ENCODE assay signal across 24 mouse cellular contexts in genomic region chr17:81391478-81391877, GRCm38 (mm10). TPM values are rescaled to one million over a fixed set of nuclear protein-coding genes. Genes with fewer than 3 reads are reported as not detected.
DNase-seq lines count a peak whose midpoint lies in the region; ATAC-seq and TF ChIP-seq lines count a peak whose summit lies in the region.
"Had no signal": no experiment of that assay in that cellular context is flagged by ENCODE, and none has a peak within 500 bp of the region (broad histone marks: within the 10 kb centered on the region; RNA-seq: fewer than 3 reads in every experiment).

No protein-coding gene starts in this region.

- H3K27me3 ChIP-seq in heart, embryonic 11.5 days (ENCODE audit: control insufficient read depth, insufficient read depth, low read length): no peaks in the 10 kb centered on the region
- no peaks in the 10 kb centered on the region for H3K27me3 ChIP-seq in kidney, embryonic 16.5 days (ENCODE audit: insufficient read depth, low read length)
- H3K27me3 ChIP-seq in lung, embryonic 14.5 days (ENCODE audit: insufficient read depth, low read length): no peaks in the 10 kb centered on the region
- no peaks in the 10 kb centered on the region for H3K27me3 ChIP-seq in myocyte (ENCODE audit: control insufficient read depth, insufficient read depth, insufficient read length)
- H3K27me3 ChIP-seq: forebrain, embryonic 13.5 days; heart, embryonic 12.5 days; hindbrain, embryonic 12.5 days; hindbrain, embryonic 15.5 days had no signal

- H3K9me3 ChIP-seq in heart, embryonic 11.5 days (replicated peaks; ENCODE audit: control insufficient read depth, low read length): no peaks in the 10 kb centered on the region
- H3K9me3 ChIP-seq in kidney, embryonic 16.5 days (ENCODE audit: low read length): no peaks in the 10 kb centered on the region
- no peaks in the 10 kb centered on the region for H3K9me3 ChIP-seq in lung, embryonic 14.5 days (ENCODE audit: low read depth, low read length)
- H3K9me3 ChIP-seq: forebrain, embryonic 10.5 days; forebrain, embryonic 13.5 days; heart, embryonic 12.5 days; hindbrain, embryonic 12.5 days; hindbrain, embryonic 15.5 days had no signal

- no peak overlapping the region for H3K9ac ChIP-seq in heart, embryonic 11.5 days (ENCODE audit: low read depth, low read length)
- no peak overlapping the region for H3K9ac ChIP-seq in kidney, embryonic 16.5 days (replicated peaks; ENCODE audit: low read length)
- H3K9ac ChIP-seq in lung, embryonic 14.5 days: no peak overlapping the region
- H3K9ac ChIP-seq: forebrain, embryonic 13.5 days; heart, embryonic 12.5 days; hindbrain, embryonic 12.5 days; hindbrain, embryonic 15.5 days had no signal

- TF ChIP-seq POLR2A in myocyte (IDR thresholded peaks at IDR 0.05; ENCODE audit: insufficient read length, low read depth): no peak

- H3K27ac ChIP-seq in heart, embryonic 11.5 days (ENCODE audit: low read depth, low read length): no peak overlapping the region
- peak overlapping the region; percentile 5; the same call in 1 of the 2 replicates for H3K27ac ChIP-seq in kidney, embryonic 16.5 days (ENCODE audit: low read length)
- no peak overlapping the region for H3K27ac ChIP-seq in lung, embryonic 14.5 days (ENCODE audit: low read depth)
- H3K27ac ChIP-seq: forebrain, embryonic 10.5 days; forebrain, embryonic 13.5 days; hindbrain, embryonic 12.5 days; hindbrain, embryonic 15.5 days had no signal

- H3K4me3 ChIP-seq in heart, embryonic 11.5 days (ENCODE audit: low read depth, low read length): no peak overlapping the region
- no peak overlapping the region for H3K4me3 ChIP-seq in kidney, embryonic 16.5 days (ENCODE audit: low read length)
- no peak overlapping the region for H3K4me3 ChIP-seq in lung, embryonic 14.5 days (ENCODE audit: low read depth, low read length)
- no peak overlapping the region for H3K4me3 ChIP-seq in myocyte
- H3K4me3 ChIP-seq: forebrain, embryonic 10.5 days; forebrain, embryonic 13.5 days; heart, embryonic 12.5 days; hindbrain, embryonic 12.5 days; hindbrain, embryonic 15.5 days had no signal

- DNase-seq in heart, adult 11 months: peak; percentile 76
- no peak for DNase-seq in kidney, adult 11 months
- no peak for DNase-seq in lung, embryonic 14.5 days
- DNase-seq in lung, postnatal 14 days: no peak
- no peak for DNase-seq in ovary, postnatal 14 days (ENCODE audit: low spot score)
- DNase-seq: adrenal gland, adult 8-10 months; adrenal gland, postnatal 25 days; gastrocnemius, postnatal 10 days; gastrocnemius, postnatal 36 days; heart, postnatal 14 days had no signal

- H3K4me1 ChIP-seq in heart, embryonic 11.5 days (ENCODE audit: control insufficient read depth, insufficient read depth, low read length): no peaks in the 10 kb centered on the region
- H3K4me1 ChIP-seq in kidney, embryonic 16.5 days (ENCODE audit: insufficient read depth, low read length): peaks cover 26% of the 10 kb centered on the region
- peaks cover 14% of the 10 kb centered on the region for H3K4me1 ChIP-seq in lung, embryonic 14.5 days (ENCODE audit: insufficient read depth)
- H3K4me1 ChIP-seq: forebrain, embryonic 13.5 days had no signal

- TF ChIP-seq CTCF in lung, embryonic 14.5 days (IDR thresholded peaks at IDR 0.05; ENCODE audit: low read depth): no peak

- ATAC-seq in heart, embryonic 11.5 days (replicated peaks; ENCODE audit: insufficient number of reproducible peaks, low FRiP score, low TSS enrichment): no peak
- ATAC-seq in kidney, embryonic 16.5 days (ENCODE audit: low FRiP score, low TSS enrichment): peak; percentile 62; the same call in 1 of the 2 replicates
- ATAC-seq in lung, embryonic 14.5 days (ENCODE audit: insufficient read depth): peak; percentile 32; the same call in 1 of the 2 replicates
- ATAC-seq: activated CD4-positive, CD25-positive, alpha-beta regulatory T cell, adult 4 months had no signal

- no peak overlapping the region for H3ac ChIP-seq in myocyte (ENCODE audit: control insufficient read depth, insufficient read length)

- 82% methylated on average over 7 of the region's 7 CpGs for WGBS in heart, embryonic 11.5 days (ENCODE audit: insufficient replicate concordance)
- WGBS in kidney, embryonic 16.5 days: 44% methylated on average over 7 of the region's 7 CpGs
- WGBS in lung, embryonic 14.5 days: 46% methylated on average over 7 of the region's 7 CpGs

- H3K36me3 ChIP-seq in heart, embryonic 11.5 days (ENCODE audit: control insufficient read depth, insufficient read depth, low read length): peaks cover 7% of the 10 kb centered on the region
- H3K36me3 ChIP-seq in kidney, embryonic 16.5 days (ENCODE audit: insufficient read depth, low read length): peaks cover 9% of the 10 kb centered on the region; the same call in 1 of the 2 replicates
- peaks cover 8% of the 10 kb centered on the region; the same call in 1 of the 2 replicates for H3K36me3 ChIP-seq in lung, embryonic 14.5 days (ENCODE audit: insufficient read depth)
- H3K36me3 ChIP-seq in myocyte (ENCODE audit: control insufficient read depth, insufficient read depth): no peaks in the 10 kb centered on the region
- H3K36me3 ChIP-seq: forebrain, embryonic 10.5 days; hindbrain, embryonic 12.5 days had no signal

- H3K4me2 ChIP-seq in heart, embryonic 11.5 days: no peak overlapping the region
- H3K4me2 ChIP-seq in kidney, embryonic 16.5 days (replicated peaks; ENCODE audit: low read depth, low read length): no peak overlapping the region
- H3K4me2 ChIP-seq in lung, embryonic 14.5 days: no peak overlapping the region
- no peak overlapping the region for H3K4me2 ChIP-seq in myocyte (ENCODE audit: low read depth)
- H3K4me2 ChIP-seq: forebrain, embryonic 13.5 days; heart, embryonic 12.5 days; hindbrain, embryonic 12.5 days; hindbrain, embryonic 15.5 days had no signal

- H3K79me2 ChIP-seq in myocyte (ENCODE audit: control insufficient read depth, insufficient read depth): no peaks in the 10 kb centered on the region

TF ChIP-seq in myocyte, 11 proteins besides CTCF, POLR2A, EP300 and RAD21:
- no peak for TF ChIP-seq USF1 (IDR thresholded peaks at IDR 0.05; ENCODE audit: low read depth)
- TF ChIP-seq MAX (IDR thresholded peaks at IDR 0.05; ENCODE audit: low read depth): no peak
- TF ChIP-seq MYOD1 (IDR thresholded peaks at IDR 0.05; ENCODE audit: control insufficient read depth in 1 of 3, insufficient read length in 2 of 3, low read depth in 2 of 3): peak in 1 of 3 experiments; percentile 41
- no peak for TF ChIP-seq POLR2AphosphoS2 (IDR thresholded peaks at IDR 0.05; ENCODE audit: insufficient read length, low read depth)
- no peak for TF ChIP-seq E2F4 (IDR thresholded peaks at IDR 0.05; ENCODE audit: insufficient read depth)
- TF ChIP-seq MYOG (IDR thresholded peaks at IDR 0.05; ENCODE audit: control insufficient read depth in 1 of 3, insufficient read depth in 1 of 3, insufficient read length in 2 of 3, low read depth in 2 of 3): peak in 2 of 3 experiments; percentile 35 to 41
TF ChIP-seq in myocyte: peak in this region for 2.

RNA-seq across cellular contexts. Expression of gene Gm11096, which starts 50.1 kb away (rescaled TPM):
- polyA plus RNA-seq in heart, embryonic 11.5 days (2014; fragmentation: Nextera tagmentation; extraction: Ambion mirVana): not detected in 2 replicates
- not detected in 2 replicates for polyA plus RNA-seq in kidney, embryonic 16.5 days (2015; fragmentation: Nextera tagmentation; extraction: Ambion mirVana)
- polyA plus RNA-seq in lung, embryonic 14.5 days (2014; fragmentation: Nextera tagmentation; extraction: Ambion mirVana): not detected in 2 replicates
- polyA plus RNA-seq in myocyte (2012; fragmentation: generic; extraction: Trizol): not detected
- polyA plus RNA-seq: activated CD4-positive, CD25-positive, alpha-beta regulatory T cell, adult 4 months; brain, embryonic 14.5 days; embryonic facial prominence, embryonic 11.5 days; embryonic facial prominence, embryonic 14.5 days; forebrain, embryonic 10.5 days; forebrain, embryonic 13.5 days; forebrain, embryonic 16.5 days; heart, embryonic 12.5 days; heart, embryonic 16.5 days; hindbrain, embryonic 12.5 days; hindbrain, embryonic 15.5 days had no signal
